Mouse (Mus musculus): Measurements from ENCODE around the gene Cep57l1. TPM values are rescaled to one million over a fixed set of nuclear protein-coding genes. Genes with fewer than 3 reads are reported as not detected.
A peak's percentile ranks its signal among the peaks of the same experiment; 100 is the strongest.

The Cep57l1 gene
- polyA plus RNA-seq, 1 experiment from 2014 or later, result 24.8 TPM

DNA sequence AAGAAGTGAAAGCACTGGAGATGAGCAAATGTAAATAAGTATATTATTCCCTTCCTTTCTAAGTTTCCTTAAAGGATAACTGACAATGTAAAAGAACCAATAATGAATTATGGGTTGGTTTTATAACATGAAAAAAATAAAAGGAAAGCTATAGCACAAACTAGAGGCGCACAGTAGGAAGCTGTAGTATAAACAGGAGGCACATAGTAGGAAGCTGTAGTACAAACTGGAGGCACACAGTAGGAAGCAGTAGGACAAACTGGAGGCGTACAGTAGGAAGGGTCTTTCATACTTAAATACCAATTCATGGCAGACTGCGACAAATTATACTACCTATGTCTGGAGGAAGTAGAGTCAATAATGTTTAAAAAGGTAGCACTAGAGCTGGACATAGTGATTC, 76.5 kb downstream of the Cep57l1 start:
- WGBS, result 95% methylated on average over 3 of the region's 3 CpGs
- no peaks in the 10 kb centered on the region for H3K9me3 ChIP-seq
- H3K36me3 ChIP-seq, result peaks cover 34% of the 10 kb centered on the region
- ATAC-seq (ENCODE audit: insufficient number of reproducible peaks, insufficient read depth, low FRiP score, low TSS enrichment, low read depth), result no peak
- no peak overlapping the region for H3K4me2 ChIP-seq
- no peaks in the 10 kb centered on the region for H3K27me3 ChIP-seq
- no peaks in the 10 kb centered on the region for H3K4me1 ChIP-seq (replicated peaks)
- no peak overlapping the region for H3K27ac ChIP-seq
- H3K4me3 ChIP-seq (replicated peaks), result no peak overlapping the region
- no peak overlapping the region for H3K9ac ChIP-seq (replicated peaks)

GRCm38 (mm10) chr10:41731932-41732331, 77.7 kb downstream of the Cep57l1 start:
- H3K36me3 ChIP-seq, result peaks cover 29% of the 10 kb centered on the region
- WGBS, result 87% methylated on average over 4 of the region's 4 CpGs
- no peak overlapping the region for H3K4me3 ChIP-seq (replicated peaks)
- no peak overlapping the region for H3K27ac ChIP-seq
- peaks cover 5% of the 10 kb centered on the region; the same call in 1 of the 2 replicates for H3K9me3 ChIP-seq
- H3K4me2 ChIP-seq, result no peak overlapping the region
- H3K27me3 ChIP-seq, result no peaks in the 10 kb centered on the region
- no peak overlapping the region for H3K9ac ChIP-seq (replicated peaks)
- H3K4me1 ChIP-seq (replicated peaks), result no peaks in the 10 kb centered on the region
- ATAC-seq (ENCODE audit: insufficient number of reproducible peaks, insufficient read depth, low FRiP score, low TSS enrichment, low read depth), result no peak

- Histone ChIP-seq H3K9me3 (peaks cover 5% of the 10 kb centered on the region; the same call in 1 of the 2 replicates), H3K27me3 (no peaks in the 10 kb centered on the region), H3K9ac (replicated peaks) (no peak overlapping the region), H3K36me3 (peaks cover 23% of the 10 kb centered on the region), H3K4me1 (replicated peaks) (no peaks in the 10 kb centered on the region), H3K4me2 (no peak overlapping the region), H3K27ac (no peak overlapping the region), H3K4me3 (replicated peaks) (no peak overlapping the region)
- no peak for ATAC-seq (ENCODE audit: insufficient number of reproducible peaks, insufficient read depth, low FRiP score, low TSS enrichment, low read depth)
- 91% methylated on average over 10 of the region's 10 CpGs for WGBS
These were observed 78.9 kb downstream of the Cep57l1 start for GRCm38 (mm10) chr10:41730746-41731145.

DNA sequence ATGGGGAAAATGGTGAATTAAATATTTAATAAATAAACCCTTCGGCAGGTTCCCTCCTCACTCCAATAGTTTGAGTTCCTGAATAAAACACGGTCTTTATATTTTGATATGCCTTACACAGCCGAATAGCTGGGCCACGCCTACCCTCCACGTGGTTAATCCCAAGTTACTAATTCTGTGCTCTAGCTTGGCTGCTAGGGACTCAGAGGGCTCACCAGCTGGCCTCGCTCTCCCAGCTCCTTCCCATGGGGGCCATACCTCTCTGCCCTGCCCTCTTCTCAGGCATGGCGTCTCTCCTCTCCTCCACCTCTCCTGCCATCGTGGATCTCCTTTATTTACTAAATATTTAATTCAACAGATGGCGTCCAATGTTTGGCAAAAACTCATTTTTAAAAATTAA, 83.5 kb downstream of the Cep57l1 start:
- H3K36me3 ChIP-seq, result peaks cover 26% of the 10 kb centered on the region

DNA sequence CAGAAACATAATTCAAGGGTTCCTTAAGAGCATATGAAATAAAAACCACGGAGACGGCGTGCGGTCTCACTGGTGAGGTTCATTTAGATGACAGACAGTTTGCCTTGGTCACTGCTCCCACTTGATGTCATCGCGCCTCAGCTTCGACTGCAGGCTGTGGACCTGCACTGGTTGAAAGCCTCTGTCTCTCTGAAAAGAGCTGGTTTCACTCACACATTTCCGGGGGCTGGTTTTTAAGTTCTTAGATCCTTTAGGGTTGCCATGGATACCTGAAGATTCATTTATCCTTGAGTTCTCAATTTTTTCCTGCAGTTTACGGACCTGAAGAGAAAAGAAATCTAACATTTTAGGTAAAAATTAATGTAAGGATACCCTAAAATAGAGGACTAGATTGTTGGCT, 90.1 kb downstream of the Cep57l1 start:
- Histone ChIP-seq H3K9ac (replicated peaks) (no peak overlapping the region), H3K36me3 (peaks cover 4% of the 10 kb centered on the region; the same call in 1 of the 2 replicates), H3K4me1 (replicated peaks) (no peaks in the 10 kb centered on the region), H3K27ac (no peak overlapping the region), H3K4me3 (replicated peaks) (no peak overlapping the region), H3K27me3 (no peaks in the 10 kb centered on the region), H3K9me3 (no peaks in the 10 kb centered on the region), H3K4me2 (no peak overlapping the region)
- no peak for ATAC-seq (ENCODE audit: insufficient number of reproducible peaks, insufficient read depth, low FRiP score, low TSS enrichment, low read depth)
- WGBS, result 77% methylated on average over 9 of the region's 9 CpGs

More for the DNA sequence above, 83.5 kb downstream of the Cep57l1 start:
- no peak overlapping the region for H3K9ac ChIP-seq (replicated peaks)
- H3K4me2 ChIP-seq, result no peak overlapping the region
- H3K27me3 ChIP-seq, result no peaks in the 10 kb centered on the region
- no peak overlapping the region for H3K4me3 ChIP-seq (replicated peaks)
- H3K27ac ChIP-seq, result no peak overlapping the region
- peaks cover 5% of the 10 kb centered on the region; the same call in 1 of the 2 replicates for H3K9me3 ChIP-seq
- H3K4me1 ChIP-seq (replicated peaks), result no peaks in the 10 kb centered on the region
- ATAC-seq (ENCODE audit: insufficient number of reproducible peaks, insufficient read depth, low FRiP score, low TSS enrichment, low read depth), result no peak
- 86% methylated on average over 9 of the region's 9 CpGs for WGBS

- Histone ChIP-seq H3K27me3 (no peaks in the 10 kb centered on the region), H3K4me3 (replicated peaks) (no peak within 1 kb of the TSS), H3K27ac (no peak within 1 kb of the TSS), H3K4me2 (0 out of 2 replicates have a peak within 1 kb of the TSS, but pooled peaks have one; percentile 4), H3K36me3 (peaks cover 2% of the 10 kb centered on the region; the same call in 1 of the 2 replicates), H3K9me3 (no peaks in the 10 kb centered on the region), H3K4me1 (replicated peaks) (no peaks in the 10 kb centered on the region), H3K9ac (replicated peaks) (no peak within 1 kb of the TSS)
- WGBS, result 68% methylated on average over 15 of the region's 15 CpGs
- no peak for ATAC-seq (ENCODE audit: insufficient number of reproducible peaks, insufficient read depth, low FRiP score, low TSS enrichment, low read depth)
These were observed 93.4 kb downstream of the Cep57l1 start, which contains the start of gene Ccdc162 for GRCm38 (mm10) chr10:41716029-41716897. Gene Ccdc162 (minus strand): TSS chr10:41716634.

GRCm38 (mm10) chr10:41715557-41715956, 94.1 kb downstream of the Cep57l1 start:
- Histone ChIP-seq H3K36me3 (no peaks in the 10 kb centered on the region), H3K4me2 (no peak overlapping the region), H3K4me1 (replicated peaks) (no peaks in the 10 kb centered on the region), H3K27ac (no peak overlapping the region), H3K9ac (replicated peaks) (no peak overlapping the region), H3K4me3 (replicated peaks) (no peak overlapping the region), H3K27me3 (no peaks in the 10 kb centered on the region), H3K9me3 (no peaks in the 10 kb centered on the region)
- ATAC-seq (ENCODE audit: insufficient number of reproducible peaks, insufficient read depth, low FRiP score, low TSS enrichment, low read depth), result no peak
- WGBS, result 91% methylated on average over 14 of the region's 14 CpGs

DNA sequence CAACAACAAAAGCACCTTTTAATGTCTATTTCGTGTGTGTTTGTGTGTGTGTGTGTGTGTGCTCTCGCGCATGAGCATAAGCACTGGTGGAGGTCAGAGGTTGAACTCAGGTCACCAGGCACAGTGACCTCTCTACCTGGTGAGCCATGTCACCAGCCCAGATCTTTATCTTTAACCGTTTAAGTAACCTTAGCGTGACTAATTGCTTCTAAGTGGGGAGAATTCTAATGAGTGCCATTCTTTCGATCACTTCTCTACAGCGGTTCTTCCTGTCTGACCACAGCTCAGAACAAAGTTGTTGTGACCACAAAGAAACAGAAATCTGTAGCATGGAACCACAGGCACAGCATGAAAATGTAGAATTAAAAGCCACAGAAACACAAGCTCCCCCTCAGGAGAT, 98.2 kb downstream of the Cep57l1 start:
- no peak for ATAC-seq (ENCODE audit: insufficient number of reproducible peaks, insufficient read depth, low FRiP score, low TSS enrichment, low read depth)
- Histone ChIP-seq H3K36me3 (no peaks in the 10 kb centered on the region), H3K4me1 (replicated peaks) (no peaks in the 10 kb centered on the region), H3K9ac (replicated peaks) (no peak overlapping the region), H3K4me3 (replicated peaks) (no peak overlapping the region), H3K4me2 (no peak overlapping the region), H3K27me3 (no peaks in the 10 kb centered on the region), H3K27ac (no peak overlapping the region), H3K9me3 (no peaks in the 10 kb centered on the region)
- 62% methylated on average over 7 of the region's 7 CpGs for WGBS

- Histone ChIP-seq H3K4me1 (replicated peaks) (no peaks in the 10 kb centered on the region), H3K36me3 (no peaks in the 10 kb centered on the region), H3K4me3 (replicated peaks) (no peak overlapping the region), H3K9me3 (no peaks in the 10 kb centered on the region), H3K4me2 (no peak overlapping the region), H3K9ac (replicated peaks) (no peak overlapping the region), H3K27ac (no peak overlapping the region), H3K27me3 (no peaks in the 10 kb centered on the region)
- 91% methylated on average over 8 of the region's 8 CpGs for WGBS
- no peak for ATAC-seq (ENCODE audit: insufficient number of reproducible peaks, insufficient read depth, low FRiP score, low TSS enrichment, low read depth)
These were observed 98.9 kb downstream of the Cep57l1 start for GRCm38 (mm10) chr10:41710773-41711172.

- Histone ChIP-seq H3K4me3 (replicated peaks) (no peak overlapping the region), H3K27ac (no peak overlapping the region), H3K4me1 (replicated peaks) (no peaks in the 10 kb centered on the region), H3K9me3 (no peaks in the 10 kb centered on the region), H3K9ac (replicated peaks) (no peak overlapping the region), H3K4me2 (no peak overlapping the region), H3K36me3 (no peaks in the 10 kb centered on the region), H3K27me3 (no peaks in the 10 kb centered on the region)
- ATAC-seq (ENCODE audit: insufficient number of reproducible peaks, insufficient read depth, low FRiP score, low TSS enrichment, low read depth), result no peak
- WGBS, result 82% methylated on average over 8 of the region's 8 CpGs
These were observed 100.3 kb downstream of the Cep57l1 start for GRCm38 (mm10) chr10:41709341-41709740.

- no peaks in the 10 kb centered on the region; the same call in 1 of the 2 replicates for H3K27me3 ChIP-seq
- no peaks in the 10 kb centered on the region for H3K9me3 ChIP-seq
- no peak overlapping the region for H3K4me3 ChIP-seq (replicated peaks)
- H3K9ac ChIP-seq (replicated peaks), result no peak overlapping the region
- H3K4me2 ChIP-seq, result no peak overlapping the region
- H3K4me1 ChIP-seq (replicated peaks), result no peaks in the 10 kb centered on the region
- 81% methylated on average over 5 of the region's 5 CpGs for WGBS
- H3K27ac ChIP-seq, result no peak overlapping the region
- no peaks in the 10 kb centered on the region for H3K36me3 ChIP-seq
- ATAC-seq (ENCODE audit: insufficient number of reproducible peaks, insufficient read depth, low FRiP score, low TSS enrichment, low read depth), result no peak
These were observed 110.0 kb downstream of the Cep57l1 start for GRCm38 (mm10) chr10:41699669-41700068.
